In genomic region chr11:83634898-83635297, GRCm38 (mm10) we compare ENCODE assay signal across 25 mouse cellular contexts. TPM values are rescaled to one million over a fixed set of nuclear protein-coding genes. Genes with fewer than 3 reads are reported as not detected.
"Had no signal": no experiment of that assay in that cellular context is flagged by ENCODE, and none has a peak within 500 bp of the region (broad histone marks: within the 10 kb centered on the region; RNA-seq: fewer than 3 reads in every experiment).

No protein-coding gene starts in this region.

- H3K27ac ChIP-seq: kidney, postnatal 0 days; liver, embryonic 13.5 days; macrophage; midbrain, embryonic 12.5 days; neural tube, embryonic 12.5 days; neural tube, embryonic 15.5 days; stomach, embryonic 15.5 days had no signal

- DNase-seq: kidney, adult 2 months; kidney, postnatal 25 days; liver, embryonic 13.5 days; lung, embryonic 14.5 days; right cerebral cortex, postnatal 25 days; spleen, adult 18-20 months; thymus, postnatal 25 days had no signal

- H3K36me3 ChIP-seq: liver, embryonic 13.5 days; midbrain, embryonic 12.5 days; neural tube, embryonic 12.5 days; neural tube, embryonic 15.5 days; stomach, embryonic 15.5 days had no signal

- H3K4me1 ChIP-seq: liver, embryonic 13.5 days; midbrain, embryonic 12.5 days; neural tube, embryonic 12.5 days; neural tube, embryonic 15.5 days; stomach, embryonic 15.5 days had no signal

- H3K4me3 ChIP-seq: liver, embryonic 13.5 days; midbrain, embryonic 12.5 days; neural tube, embryonic 12.5 days; neural tube, embryonic 15.5 days; stomach, embryonic 15.5 days had no signal

- H3K27me3 ChIP-seq: liver, embryonic 13.5 days; midbrain, embryonic 12.5 days; neural tube, embryonic 12.5 days; neural tube, embryonic 15.5 days; stomach, embryonic 15.5 days had no signal

- H3K9me3 ChIP-seq: liver, embryonic 13.5 days; midbrain, embryonic 12.5 days; neural tube, embryonic 12.5 days; neural tube, embryonic 15.5 days; stomach, embryonic 15.5 days had no signal

- H3K9ac ChIP-seq: liver, embryonic 13.5 days; lung, embryonic 14.5 days; midbrain, embryonic 12.5 days; neural tube, embryonic 12.5 days; neural tube, embryonic 15.5 days; stomach, embryonic 15.5 days had no signal

- ATAC-seq: intestine, postnatal 0 days; lung, postnatal 0 days; midbrain, embryonic 16.5 days had no signal

- H3K4me2 ChIP-seq: liver, embryonic 13.5 days; lung, embryonic 14.5 days; midbrain, embryonic 12.5 days; neural tube, embryonic 12.5 days; neural tube, embryonic 15.5 days; stomach, embryonic 15.5 days had no signal

RNA-seq across cellular contexts. Expression of gene Rpl9-ps1, which starts 10.5 kb away (rescaled TPM):
- total RNA-seq: layer of hippocampus, adult 8-10 months; layer of hippocampus, postnatal 14 days; left cerebral cortex, postnatal 25 days had no signal
- polyA plus RNA-seq: intestine, postnatal 0 days; kidney, adult 2 months; kidney, embryonic 14.5 days; kidney, postnatal 0 days; large intestine, adult 2 months; limb, embryonic 11.5 days; limb, embryonic 14.5 days; liver, embryonic 13.5 days; liver, embryonic 16.5 days; lung, embryonic 14.5 days; lung, postnatal 0 days; macrophage; midbrain, embryonic 12.5 days; midbrain, embryonic 16.5 days; neural tube, embryonic 12.5 days; neural tube, embryonic 15.5 days; stomach, embryonic 15.5 days; thymus, postnatal 0 days had no signal

RNA-seq across cellular contexts. Expression of gene Ccl3, which starts 14.3 kb away (rescaled TPM):
- total RNA-seq: layer of hippocampus, postnatal 14 days; left cerebral cortex, postnatal 25 days had no signal

RNA-seq across cellular contexts. Expression of gene Ccl4, which starts 27.5 kb away (rescaled TPM):
- total RNA-seq: layer of hippocampus, postnatal 14 days; left cerebral cortex, postnatal 25 days had no signal
- polyA plus RNA-seq: kidney, embryonic 14.5 days had no signal
